Mouse (Mus musculus): ENCODE data around the gene Tas1r1. TPM values are rescaled to one million over a fixed set of nuclear protein-coding genes. Genes with fewer than 3 reads are reported as not detected.

Gene Tas1r1
- 1.0 and 1.2 TPM in 2 replicates for polyA plus RNA-seq (2016; fragmentation: Nextera tagmentation; extraction: Ambion mirVana)

- Histone ChIP-seq H3K4me3 (peak within 1 kb of the TSS; percentile 96), H3K27me3 (no peaks in the 10 kb centered on the region), H3K27ac (peak within 1 kb of the TSS; percentile 44; the same call in 1 of the 2 replicates), H3K9me3 (replicated peaks) (no peaks in the 10 kb centered on the region), H3K4me1 (peaks cover 15% of the 10 kb centered on the region), H3K9ac (peak within 1 kb of the TSS; percentile 92), H3K4me2 (replicated peaks) (peak within 1 kb of the TSS; percentile 98), H3K36me3 (peaks cover 25% of the 10 kb centered on the region)
- 49% methylated on average over 10 of the region's 10 CpGs for WGBS
- 0 out of 2 replicates have a peak, but pooled peaks have one; percentile 17 for ATAC-seq (ENCODE audit: low FRiP score)
Measured at GRCm38 (mm10) chr4:152038225-152038984, at the start of gene Tas1r1. Gene Tas1r1, minus strand, starts transcription at chr4:152038568.

- Histone ChIP-seq H3K4me1 (peaks cover 33% of the 10 kb centered on the region), H3K27me3 (peaks cover 3% of the 10 kb centered on the region; the same call in 1 of the 2 replicates), H3K4me3 (no peak overlapping the region; the same call in 1 of the 2 replicates), H3K9me3 (replicated peaks) (no peaks in the 10 kb centered on the region), H3K4me2 (replicated peaks) (peak overlapping the region; percentile 76), H3K9ac (no peak overlapping the region; the same call in 1 of the 2 replicates), H3K27ac (no peak overlapping the region), H3K36me3 (no peaks in the 10 kb centered on the region)
- ATAC-seq (ENCODE audit: low FRiP score) = no peak
- 47% methylated on average over 4 of the region's 4 CpGs for WGBS
Measured at GRCm38 (mm10) chr4:152088133-152088532, 49.8 kb upstream of the Tas1r1 start.

DNA sequence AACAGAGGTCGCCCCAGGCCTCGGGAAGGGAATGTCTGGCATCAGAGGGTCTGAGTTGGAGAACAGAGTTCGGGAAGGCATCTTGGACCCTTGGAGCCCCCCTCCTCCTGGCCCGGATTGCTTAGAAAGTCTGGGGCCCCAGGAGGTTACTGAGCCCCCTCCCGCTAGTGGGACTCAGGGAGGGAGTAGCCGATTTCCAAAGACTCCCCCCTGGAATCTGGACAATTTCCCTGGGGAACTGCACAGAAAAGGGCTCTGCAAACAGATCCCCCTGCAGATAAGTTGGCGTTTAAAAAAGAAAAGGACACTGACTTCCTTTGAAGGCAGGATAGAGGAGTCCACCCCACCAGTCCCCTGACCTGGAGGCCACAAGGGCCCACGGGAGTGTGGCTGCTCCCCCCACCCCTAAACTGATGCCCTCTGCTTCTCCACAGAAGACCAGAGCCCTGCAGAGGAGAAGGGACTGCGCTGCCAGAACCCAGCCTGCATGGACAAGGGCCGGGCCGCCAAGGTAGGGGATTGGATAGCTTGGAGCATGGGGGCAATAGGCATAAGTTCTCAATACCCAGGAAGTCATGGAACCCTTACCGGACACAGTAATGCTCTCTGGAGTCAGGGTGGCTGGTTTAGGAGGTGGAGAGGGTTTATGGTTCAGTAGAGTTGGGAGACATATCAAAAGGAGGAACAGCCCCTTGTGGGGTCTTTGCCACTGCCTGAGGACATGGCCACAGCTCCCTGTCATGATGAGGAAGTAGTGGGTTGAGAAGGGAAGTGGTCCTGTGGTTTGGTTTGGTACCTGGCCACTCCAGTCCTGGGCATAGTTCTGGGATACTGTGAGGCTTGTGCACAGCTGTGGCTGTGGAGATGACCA, 49.1 kb upstream of the Tas1r1 start:
- 4% methylated on average over 12 of the region's 12 CpGs for WGBS
- Histone ChIP-seq H3K27me3 (peaks cover 3% of the 10 kb centered on the region; the same call in 1 of the 2 replicates), H3K4me3 (peak overlapping the region; percentile 60), H3K9ac (peak overlapping the region; percentile 84), H3K9me3 (replicated peaks) (no peaks in the 10 kb centered on the region), H3K36me3 (no peaks in the 10 kb centered on the region), H3K27ac (peak overlapping the region; percentile 58; the same call in 1 of the 2 replicates), H3K4me1 (peaks cover 28% of the 10 kb centered on the region), H3K4me2 (replicated peaks) (peak overlapping the region; percentile 76)
- no peak for ATAC-seq (ENCODE audit: low FRiP score)

DNA sequence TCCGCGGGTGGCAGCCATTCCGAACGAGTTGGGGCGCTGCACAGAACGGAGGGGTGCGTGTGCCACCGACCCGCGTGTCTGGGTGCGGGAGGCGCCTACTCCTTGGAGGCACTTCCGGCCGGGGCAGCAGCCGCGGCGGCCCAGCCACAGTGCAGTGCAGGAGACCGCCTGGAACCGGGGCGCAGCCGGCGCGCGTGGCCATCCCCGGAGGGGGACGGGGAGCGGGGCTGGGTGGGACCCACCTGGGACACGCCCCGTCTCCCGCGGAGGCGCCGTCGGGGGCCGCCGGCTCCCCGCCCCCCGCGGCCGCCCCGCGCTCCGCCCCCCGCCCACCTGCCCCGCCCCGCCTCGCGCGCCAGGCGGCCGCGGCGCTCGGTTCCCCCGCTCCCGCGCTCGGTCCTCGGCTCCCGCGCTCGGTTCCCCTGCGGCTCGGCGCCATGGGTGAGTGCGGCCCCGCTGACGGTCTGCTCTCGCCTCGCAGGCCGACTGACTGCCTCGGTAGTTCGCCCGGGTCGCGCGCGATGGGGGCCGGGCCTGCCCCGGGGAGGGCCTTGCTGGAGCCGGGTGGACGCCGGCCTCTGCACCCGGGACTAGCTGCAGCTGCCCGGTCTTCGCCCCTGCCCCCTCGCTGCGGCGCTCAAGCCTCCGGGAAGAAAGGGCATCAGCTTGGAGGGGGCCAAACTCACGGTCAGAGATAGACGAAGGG, 48.3 kb upstream of the Tas1r1 start:
- H3K4me2 ChIP-seq (replicated peaks) = peak overlapping the region; percentile 76

DNA sequence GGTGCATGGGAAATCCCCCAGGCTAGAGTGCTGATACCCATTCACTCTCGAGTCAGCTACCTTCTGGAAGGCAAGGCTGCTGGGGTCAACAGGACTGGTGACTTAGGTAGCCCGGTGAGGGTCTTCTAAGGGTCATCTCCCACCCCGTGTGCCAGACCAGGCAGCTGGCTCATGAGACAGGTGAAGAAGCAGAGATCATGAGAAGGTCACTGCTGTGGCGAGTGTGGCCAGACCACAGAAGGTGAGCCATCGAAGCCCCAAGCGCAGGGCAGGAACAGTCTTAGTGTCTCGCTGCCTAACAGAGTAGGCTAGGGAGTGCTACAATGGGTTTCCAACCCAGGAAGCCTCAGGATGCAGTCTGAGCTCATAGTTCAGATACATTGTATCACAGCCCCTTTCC, 46.2 kb upstream of the Tas1r1 start:
- ATAC-seq (ENCODE audit: low FRiP score) = no peak
- Histone ChIP-seq H3K36me3 (no peaks in the 10 kb centered on the region), H3K9me3 (replicated peaks) (no peaks in the 10 kb centered on the region), H3K4me3 (no peak overlapping the region), H3K4me2 (replicated peaks) (no peak overlapping the region), H3K27me3 (peaks cover 3% of the 10 kb centered on the region; the same call in 1 of the 2 replicates), H3K27ac (no peak overlapping the region), H3K9ac (no peak overlapping the region), H3K4me1 (peaks cover 21% of the 10 kb centered on the region)
- 89% methylated on average over 7 of the region's 7 CpGs for WGBS

More for the DNA sequence above, 48.3 kb upstream of the Tas1r1 start:
- Histone ChIP-seq H3K4me1 (peaks cover 23% of the 10 kb centered on the region), H3K36me3 (no peaks in the 10 kb centered on the region), H3K27ac (0 out of 2 replicates have a peak overlapping the region, but pooled peaks have one; percentile 58), H3K9me3 (replicated peaks) (no peaks in the 10 kb centered on the region), H3K9ac (peak overlapping the region; percentile 84), H3K4me3 (peak overlapping the region; percentile 60), H3K27me3 (peaks cover 3% of the 10 kb centered on the region; the same call in 1 of the 2 replicates)
- ATAC-seq (ENCODE audit: low FRiP score) = peak; percentile 83
- under 1% methylated on average over 50 of the region's 92 CpGs for WGBS

- Histone ChIP-seq H3K9me3 (replicated peaks) (no peaks in the 10 kb centered on the region), H3K27ac (no peak overlapping the region), H3K27me3 (peaks cover 3% of the 10 kb centered on the region; the same call in 1 of the 2 replicates), H3K4me2 (replicated peaks) (no peak overlapping the region), H3K4me1 (peaks cover 19% of the 10 kb centered on the region), H3K9ac (no peak overlapping the region), H3K36me3 (no peaks in the 10 kb centered on the region), H3K4me3 (no peak overlapping the region)
- 64% methylated on average over 7 of the region's 7 CpGs for WGBS
- no peak for ATAC-seq (ENCODE audit: low FRiP score)
Measured at GRCm38 (mm10) chr4:152083611-152084220, 45.3 kb upstream of the Tas1r1 start.

DNA sequence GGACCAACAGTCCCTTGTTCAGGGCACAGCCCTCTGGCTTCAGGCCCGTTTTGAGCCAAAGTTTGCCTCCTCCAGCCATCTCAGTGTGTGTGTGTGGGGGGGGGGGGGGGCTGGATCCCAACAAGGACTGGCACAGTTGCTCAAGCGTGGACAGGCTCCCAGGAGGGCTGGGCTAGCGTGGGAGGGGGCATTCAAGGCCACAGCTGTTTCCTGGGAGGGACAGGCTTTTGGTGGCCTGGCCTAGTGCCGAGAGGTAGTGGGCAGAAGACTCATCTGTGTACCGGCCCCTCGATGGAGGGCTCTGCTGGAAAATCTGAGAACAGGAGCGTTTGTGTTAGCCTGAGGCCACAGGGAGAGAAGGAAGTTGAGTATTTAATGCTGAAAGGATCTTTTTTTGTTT, 41.6 kb upstream of the Tas1r1 start:
- Histone ChIP-seq H3K36me3 (no peaks in the 10 kb centered on the region), H3K27me3 (no peaks in the 10 kb centered on the region; the same call in 1 of the 2 replicates), H3K4me3 (no peak overlapping the region), H3K9me3 (replicated peaks) (no peaks in the 10 kb centered on the region), H3K4me1 (0 out of 2 replicates have a peak, but pooled peaks cover 3% of the 10 kb centered on the region), H3K9ac (no peak overlapping the region), H3K27ac (no peak overlapping the region), H3K4me2 (replicated peaks) (no peak overlapping the region)
- no peak for ATAC-seq (ENCODE audit: low FRiP score)
- WGBS = 61% methylated on average over 7 of the region's 7 CpGs

GRCm38 (mm10) chr4:152079261-152079660, 40.9 kb upstream of the Tas1r1 start:
- 0 out of 2 replicates have a peak, but pooled peaks cover 3% of the 10 kb centered on the region for H3K4me1 ChIP-seq
- no peak overlapping the region for H3K27ac ChIP-seq
- H3K36me3 ChIP-seq = no peaks in the 10 kb centered on the region
- WGBS = 91% methylated on average over 3 of the region's 3 CpGs
- H3K9ac ChIP-seq = no peak overlapping the region
- H3K4me3 ChIP-seq = no peak overlapping the region
- H3K27me3 ChIP-seq = no peaks in the 10 kb centered on the region
- ATAC-seq (ENCODE audit: low FRiP score) = no peak
- no peak overlapping the region for H3K4me2 ChIP-seq (replicated peaks)
- H3K9me3 ChIP-seq (replicated peaks) = no peaks in the 10 kb centered on the region

GRCm38 (mm10) chr4:152078105-152078530, 39.8 kb upstream of the Tas1r1 start:
- Histone ChIP-seq H3K9ac (no peak overlapping the region), H3K4me2 (replicated peaks) (no peak overlapping the region), H3K27ac (no peak overlapping the region), H3K9me3 (replicated peaks) (no peaks in the 10 kb centered on the region), H3K4me3 (no peak overlapping the region), H3K4me1 (0 out of 2 replicates have a peak, but pooled peaks cover 7% of the 10 kb centered on the region), H3K36me3 (no peaks in the 10 kb centered on the region), H3K27me3 (no peaks in the 10 kb centered on the region)
- 90% methylated on average over 10 of the region's 10 CpGs for WGBS
- ATAC-seq (ENCODE audit: low FRiP score) = no peak

- ATAC-seq (ENCODE audit: low FRiP score) = no peak
- no peak overlapping the region for H3K4me2 ChIP-seq (replicated peaks)
- H3K4me3 ChIP-seq = no peak overlapping the region
- H3K9ac ChIP-seq = no peak overlapping the region
- H3K27ac ChIP-seq = no peak overlapping the region
- 85% methylated on average over 9 of the region's 9 CpGs for WGBS
- peaks cover 15% of the 10 kb centered on the region for H3K4me1 ChIP-seq
- no peaks in the 10 kb centered on the region for H3K9me3 ChIP-seq (replicated peaks)
- H3K36me3 ChIP-seq = no peaks in the 10 kb centered on the region
- no peaks in the 10 kb centered on the region for H3K27me3 ChIP-seq
Measured at GRCm38 (mm10) chr4:152077191-152077590, 38.8 kb upstream of the Tas1r1 start.

DNA sequence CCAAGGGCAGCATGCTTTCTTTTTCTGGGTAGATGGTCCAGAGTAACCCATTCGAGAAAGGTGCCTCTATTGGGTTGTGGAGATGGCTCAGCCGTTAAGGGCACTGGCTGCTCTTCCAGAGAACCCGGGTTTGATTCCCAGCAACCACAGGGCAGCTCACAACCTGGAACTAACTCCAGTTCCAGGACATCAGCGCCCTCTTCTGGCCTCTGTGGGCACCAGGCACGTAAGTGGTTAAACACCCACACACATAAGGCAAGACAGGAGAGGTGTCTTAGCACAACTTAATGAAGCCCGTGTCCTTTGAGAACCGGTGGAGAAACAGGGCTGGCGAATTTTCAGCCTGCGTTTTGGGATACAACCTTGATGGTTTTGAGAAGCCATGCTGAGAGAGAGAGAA, 36.2 kb upstream of the Tas1r1 start:
- H3K9ac ChIP-seq = no peak overlapping the region
- no peak overlapping the region for H3K4me3 ChIP-seq
- peaks cover 20% of the 10 kb centered on the region for H3K4me1 ChIP-seq
- no peak overlapping the region for H3K27ac ChIP-seq
- no peaks in the 10 kb centered on the region for H3K27me3 ChIP-seq
- no peaks in the 10 kb centered on the region for H3K9me3 ChIP-seq (replicated peaks)
- WGBS = 81% methylated on average over 9 of the region's 9 CpGs
- no peak for ATAC-seq (ENCODE audit: low FRiP score)
- H3K36me3 ChIP-seq = no peaks in the 10 kb centered on the region
- H3K4me2 ChIP-seq (replicated peaks) = no peak overlapping the region

Data from hindbrain, embryonic 12.5 days (tissue).